Mouse (Mus musculus) CH12.LX (cell line): ENCODE results near the gene Oasl1.

Source experiments
- BHLHE40 ChIP-seq: IDR thresholded peaks from 2 replicates; pipeline ENCODE4 v1.6.1; 2011; ENCODE audit warnings: mild to moderate bottlenecking, low read depth, low read length, improper control_type of control experiment
- CTCF ChIP-seq, 2 experiments: IDR thresholded peaks in 1 of 2; conservative IDR thresholded peaks in 1 of 2; 2 replicates each; pipeline ENCODE4 v1.5.1; 2011 to 2012; ENCODE audit warnings: low read depth in 2 of 2, low read length in 2 of 2, improper control_type of control experiment in 1 of 2, inconsistent platforms in 1 of 2, mild to moderate bottlenecking in 1 of 2, moderate library complexity in 1 of 2
- E2F4 ChIP-seq: IDR thresholded peaks from 2 replicates; pipeline ENCODE4 v1.6.1; 2011; ENCODE audit warnings: low read depth, low read length, improper control_type of control experiment; ENCODE audit not compliant: insufficient replicate concordance
- EP300 ChIP-seq: IDR thresholded peaks from 2 replicates; pipeline ENCODE4 v1.6.1; 2011; ENCODE audit warnings: low read length, improper control_type of control experiment
- GABPA ChIP-seq: IDR thresholded peaks from 2 replicates; pipeline ENCODE4 v1.6.1; 2012; ENCODE audit warnings: low read depth, low read length, improper control_type of control experiment, inconsistent platforms; ENCODE audit not compliant: insufficient replicate concordance
- JUN ChIP-seq: IDR thresholded peaks from 2 replicates; pipeline ENCODE4 v1.6.1; 2011; ENCODE audit warnings: low read depth, mild to moderate bottlenecking, low read length, improper control_type of control experiment, moderate library complexity; ENCODE audit not compliant: insufficient read depth
- JUND ChIP-seq: conservative IDR thresholded peaks from 2 replicates; pipeline ENCODE4 v1.6.1; 2011; ENCODE audit warnings: low read depth, low read length, improper control_type of control experiment
- KAT2A ChIP-seq: IDR thresholded peaks from 2 replicates; pipeline ENCODE4 v1.6.1; 2012; ENCODE audit warnings: low read length, improper control_type of control experiment, inconsistent platforms; ENCODE audit not compliant: insufficient replicate concordance
- MAX ChIP-seq: IDR thresholded peaks from 2 replicates; pipeline ENCODE4 v1.6.1; 2011; ENCODE audit warnings: low read length, improper control_type of control experiment
- POLR2A ChIP-seq: IDR thresholded peaks from 2 replicates; pipeline ENCODE4 v1.6.1; 2011; ENCODE audit warnings: low read depth, mild to moderate bottlenecking, improper control_type of control experiment, low read length
- UBTF ChIP-seq: IDR thresholded peaks from 2 replicates; pipeline ENCODE4 v1.6.1; 2012; ENCODE audit warnings: low read depth, mild to moderate bottlenecking, inconsistent platforms, low read length, improper control_type of control experiment, moderate library complexity
- ZKSCAN1 ChIP-seq: IDR thresholded peaks from 2 replicates; pipeline ENCODE4 v1.6.1; 2012; ENCODE audit warnings: low read depth, inconsistent platforms, low read length, improper control_type of control experiment, borderline replicate concordance
- ZNF384 ChIP-seq: IDR thresholded peaks from 2 replicates; pipeline ENCODE4 v1.6.1; 2012; ENCODE audit warnings: low read depth, low read length, improper control_type of control experiment, inconsistent platforms

GRCm38 (mm10) chr5:114902413-114902812 lies 20.6 kb upstream of the Oasl1 start:
- TF ChIP-seq GABPA, result no peak
- TF ChIP-seq JUN, result no peak
- peak; percentile 76 to 87 for TF ChIP-seq CTCF (conservative IDR thresholded peaks at IDR 0.05 in 1 of 2, IDR thresholded peaks at IDR 0.05 in 1 of 2; ENCODE audit: low read depth in 2 of 2, low read length in 2 of 2)
- TF ChIP-seq ZKSCAN1, result no peak
- no peak for TF ChIP-seq POLR2A
- no peak for TF ChIP-seq EP300
- no peak; the same call in 1 of the 2 replicates for TF ChIP-seq JUND
- TF ChIP-seq UBTF, result no peak
- no peak for TF ChIP-seq MAX
- TF ChIP-seq ZNF384, result no peak
- TF ChIP-seq KAT2A, result no peak
- no peak for TF ChIP-seq E2F4
- TF ChIP-seq BHLHE40, result no peak
